Mouse (Mus musculus) ES-CJ7 (cell line): ENCODE measurements at regions not wholly inside any gene's neighbourhood (a gene's known extent, or its start where the extent isn't known, plus 50 kb on each side); places are given as distances from the start of the nearest gene placed in this dataset.
A peak's percentile ranks its signal among the peaks of the same experiment; 100 is the strongest.

Experiments
- DNase-seq: peaks from one replicate; pipeline ENCODE4 v3.0.0; 2011; ENCODE audit warnings: low read depth, low spot score

GRCm38 (mm10) chr19:14891689-14892389 is 294.0 kb upstream of the Tle4 start:
- no peak for DNase-seq

GRCm38 (mm10) chr19:14891090-14891428 is 293.2 kb upstream of the Tle4 start:
- no peak for DNase-seq

GRCm38 (mm10) chr19:14890241-14891089 is 292.6 kb upstream of the Tle4 start:
- peak; percentile 57 for DNase-seq

- DNase-seq = no peak
These were observed 291.9 kb upstream of the Tle4 start for GRCm38 (mm10) chr19:14889794-14890193.

- no peak for DNase-seq
These were observed 286.0 kb upstream of the Tle4 start for GRCm38 (mm10) chr19:14883707-14884421.

GRCm38 (mm10) chr19:14880818-14881217 is 283.0 kb upstream of the Tle4 start:
- DNase-seq = no peak

GRCm38 (mm10) chr19:14873986-14874385 is 276.1 kb upstream of the Tle4 start:
- DNase-seq = peak; percentile 60

- DNase-seq = peak; percentile 33
These were observed 273.5 kb upstream of the Tle4 start for GRCm38 (mm10) chr19:14871178-14871867.

- DNase-seq = no peak
These were observed 265.0 kb upstream of the Tle4 start for GRCm38 (mm10) chr19:14862654-14863468.

GRCm38 (mm10) chr19:14855036-14855435 is 257.2 kb upstream of the Tle4 start:
- no peak for DNase-seq

- DNase-seq = no peak
These were observed 255.6 kb upstream of the Tle4 start for GRCm38 (mm10) chr19:14853416-14853815.

- no peak for DNase-seq
These were observed 251.7 kb upstream of the Tle4 start for GRCm38 (mm10) chr19:14849561-14849960.

GRCm38 (mm10) chr19:14847120-14847519 is 249.3 kb upstream of the Tle4 start:
- no peak for DNase-seq

GRCm38 (mm10) chr19:14835629-14836028 is 237.8 kb upstream of the Tle4 start:
- DNase-seq = peak; percentile 99

GRCm38 (mm10) chr19:14816354-14816753 is 218.5 kb upstream of the Tle4 start:
- DNase-seq = no peak

- DNase-seq = no peak
These were observed 208.9 kb upstream of the Tle4 start for GRCm38 (mm10) chr19:14806787-14807186.

- DNase-seq = no peak
These were observed 205.2 kb upstream of the Tle4 start for GRCm38 (mm10) chr19:14802909-14803650.

- no peak for DNase-seq
These were observed 203.8 kb upstream of the Tle4 start for GRCm38 (mm10) chr19:14801669-14802068.

GRCm38 (mm10) chr19:14799002-14799401 is 201.2 kb upstream of the Tle4 start:
- DNase-seq = no peak

GRCm38 (mm10) chr19:14798417-14798816 is 200.6 kb upstream of the Tle4 start:
- DNase-seq = no peak
